Mouse (Mus musculus) lung, postnatal 0 days (tissue): ENCODE measurements at regions not wholly inside any gene's neighbourhood (a gene's known extent, or its start where the extent isn't known, plus 50 kb on each side); places are given as distances from the start of the nearest gene placed in this dataset.

Source experiments
- CTCF ChIP-seq: IDR thresholded peaks from 2 replicates; pipeline ENCODE4 v1.5.1; 2016; ENCODE audit warnings: antibody characterized with exemption, mild to moderate bottlenecking
- EP300 ChIP-seq: IDR thresholded peaks from 2 replicates; pipeline ENCODE4 v1.6.1; 2016; ENCODE audit warnings: antibody characterized with exemption, mild to moderate bottlenecking, control low read depth

DNA sequence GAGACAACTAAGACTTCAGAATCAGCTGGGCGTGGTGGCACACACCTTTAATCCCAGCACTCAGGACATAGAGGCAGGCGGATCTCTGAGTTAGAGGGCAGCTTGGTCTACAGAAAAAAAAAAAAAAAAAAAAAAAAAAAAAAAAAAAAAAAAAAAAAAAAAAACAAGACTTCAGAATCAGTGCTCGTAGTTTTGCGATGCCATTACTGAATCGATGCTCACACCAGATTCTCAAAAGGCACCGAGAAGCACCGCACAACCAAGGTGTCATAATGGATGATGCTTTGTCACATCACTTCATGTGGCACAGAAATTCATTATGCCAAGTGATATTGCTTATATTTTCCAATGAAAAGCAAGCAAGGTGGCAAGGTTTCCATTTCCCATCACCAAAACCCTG, 337.4 kb upstream of the 1700008P02Rik start:
- TF ChIP-seq CTCF, result no peak
- TF ChIP-seq EP300, result no peak
